Mouse (Mus musculus) hindbrain, postnatal 0 days (tissue): Measurements from ENCODE around the gene Cdc6. TPM values are rescaled to one million over a fixed set of nuclear protein-coding genes. Genes with fewer than 3 reads are reported as not detected.

Experiments used
- ATAC-seq: fragments of 200-750 bp; cut with Nextera tagmentation; 2 replicates; pipeline ENCODE4 v1.8.0; 2017; ENCODE audit warnings: mild to moderate bottlenecking, moderate TSS enrichment, moderate library complexity
- DNase-seq: peaks from one replicate; pipeline ENCODE4 v3.0.0-alpha.2; 2015; ENCODE audit warnings: low spot score
- H3K27ac ChIP-seq: fragments of 300-500 bp; sonication (generic); 2 replicates; pipeline ENCODE4 v1.5.1; 2014; ENCODE audit warnings: mild to moderate bottlenecking
- H3K27me3 ChIP-seq: fragments of 300-500 bp; sonication (generic); 2 replicates; pipeline ENCODE4 v1.6.1; 2014; ENCODE audit warnings: low read length, mixed read lengths; ENCODE audit not compliant: insufficient read depth
- H3K36me3 ChIP-seq: fragments of 300-500 bp; sonication (generic); 2 replicates; pipeline ENCODE4 v1.6.1; 2014; ENCODE audit warnings: low read length, mixed read lengths; ENCODE audit not compliant: insufficient read depth
- H3K4me1 ChIP-seq: fragments of 300-500 bp; sonication (generic); 2 replicates; pipeline ENCODE4 v1.6.1; 2014; ENCODE audit warnings: antibody characterized with exemption, low read length, mixed read lengths; ENCODE audit not compliant: insufficient read depth
- H3K4me2 ChIP-seq: fragments of 300-500 bp; sonication (generic); 2 replicates; pipeline ENCODE4 v1.6.1; 2014; ENCODE audit warnings: low read depth, mild to moderate bottlenecking, low read length, moderate library complexity, mixed read lengths
- H3K4me3 ChIP-seq: fragments of 300-500 bp; sonication (generic); 2 replicates; pipeline ENCODE4 v1.5.1; 2014; ENCODE audit warnings: low read length
- H3K9ac ChIP-seq: fragments of 300-500 bp; sonication (generic); replicated peaks from 2 replicates; pipeline ENCODE4 v1.6.1; 2014; ENCODE audit warnings: mild to moderate bottlenecking, low read length, moderate library complexity, mixed read lengths
- H3K9me3 ChIP-seq: fragments of 300-500 bp; sonication (generic); 2 replicates; pipeline ENCODE4 v1.6.1; 2016; ENCODE audit warnings: low read length, mixed read lengths
- CTCF ChIP-seq: IDR thresholded peaks from 2 replicates; pipeline ENCODE4 v1.5.1; 2016; ENCODE audit warnings: antibody characterized with exemption, control low read depth, low read depth
- WGBS: fragments of 180-500 bp; shearing (Covaris S2); extraction: QIAGEN DNeasy Blood & Tissue Kit; methylation state at CpG from one replicate; pipeline ENCODE4 v1.1.7; 2014; 5-methylcytosine and 5-hydroxymethylcytosine counted together
- polyA plus RNA-seq: library from polyadenylated mRNA; unstranded; fragments of >200 nt; fragmentation: Nextera tagmentation; extraction: Ambion mirVana; gene quantifications from 2 replicates; pipeline ENCODE4 v1.2.1, GENCODE M21; 2015
- total RNA-seq: library from RNA; depleted of rRNA; stranded (reverse); fragments of >200 nt; gene quantifications from 2 replicates; pipeline ENCODE4 v1.2.3, GENCODE M21; 2014

The Cdc6 gene
- total and polyA plus RNA-seq, 2 experiments from 2014 or later, result 2.5 to 3.0 TPM

GRCm38 (mm10) chr11:98959437-98960312, 52.1 kb downstream of the Cdc6 start:
- Histone ChIP-seq H3K4me3 (peak overlapping the region; percentile 57), H3K4me1 (peaks cover 32% of the 10 kb centered on the region), H3K9me3 (no peaks in the 10 kb centered on the region), H3K27me3 (no peaks in the 10 kb centered on the region), H3K9ac (peak overlapping the region; percentile 63), H3K27ac (peak overlapping the region; percentile 67), H3K36me3 (no peaks in the 10 kb centered on the region), H3K4me2 (peak overlapping the region; percentile 98)
- ATAC-seq (peak; percentile 21; the same call in 1 of the 2 replicates), DNase-seq (peak; percentile 76)
- 1% methylated on average over 42 of the region's 43 CpGs for WGBS
- TF ChIP-seq CTCF, result no peak

GRCm38 (mm10) chr11:98960313-98960906, 52.8 kb downstream of the Cdc6 start:
- peaks cover 34% of the 10 kb centered on the region for H3K4me1 ChIP-seq
- peak overlapping the region; percentile 98 for H3K4me2 ChIP-seq
- TF ChIP-seq CTCF, result no peak
- peak overlapping the region; percentile 67 for H3K27ac ChIP-seq
- H3K36me3 ChIP-seq, result no peaks in the 10 kb centered on the region
- peak; percentile 13; the same call in 1 of the 2 replicates for ATAC-seq
- H3K9me3 ChIP-seq, result no peaks in the 10 kb centered on the region
- peak overlapping the region; percentile 57 for H3K4me3 ChIP-seq
- under 1% methylated on average over 49 of the region's 53 CpGs for WGBS
- no peaks in the 10 kb centered on the region for H3K27me3 ChIP-seq
- peak; percentile 59 for DNase-seq
- H3K9ac ChIP-seq, result peak overlapping the region; percentile 63

GRCm38 (mm10) chr11:98961051-98961592, 53.5 kb downstream of the Cdc6 start:
- Histone ChIP-seq H3K27ac (no peak overlapping the region), H3K9me3 (no peaks in the 10 kb centered on the region), H3K4me3 (peak overlapping the region; percentile 57), H3K36me3 (no peaks in the 10 kb centered on the region), H3K4me2 (peak overlapping the region; percentile 98), H3K9ac (peak overlapping the region; percentile 63), H3K4me1 (peaks cover 42% of the 10 kb centered on the region), H3K27me3 (no peaks in the 10 kb centered on the region)
- no peak for TF ChIP-seq CTCF
- DNase-seq, result peak; percentile 3
- WGBS, result 12% methylated on average over 18 of the region's 18 CpGs
- ATAC-seq, result no peak

GRCm38 (mm10) chr11:98961766-98962165, 54.2 kb downstream of the Cdc6 start:
- Histone ChIP-seq H3K27me3 (no peaks in the 10 kb centered on the region), H3K4me2 (peak overlapping the region; percentile 98), H3K36me3 (no peaks in the 10 kb centered on the region), H3K4me1 (peaks cover 48% of the 10 kb centered on the region), H3K27ac (no peak overlapping the region), H3K9ac (peak overlapping the region; percentile 26; the same call in 1 of the 2 replicates), H3K4me3 (peak overlapping the region; percentile 57), H3K9me3 (no peaks in the 10 kb centered on the region)
- ATAC-seq (no peak), DNase-seq (no peak)
- 12% methylated on average over 8 of the region's 8 CpGs for WGBS
- TF ChIP-seq CTCF, result no peak

- Histone ChIP-seq H3K36me3 (no peaks in the 10 kb centered on the region), H3K4me3 (peak overlapping the region; percentile 57), H3K27ac (peak overlapping the region; percentile 36), H3K4me2 (peak overlapping the region; percentile 98), H3K27me3 (no peaks in the 10 kb centered on the region), H3K9ac (peak overlapping the region; percentile 13; the same call in 1 of the 2 replicates), H3K9me3 (no peaks in the 10 kb centered on the region), H3K4me1 (peaks cover 55% of the 10 kb centered on the region)
- DNase-seq, result no peak
- 18% methylated on average over 12 of the region's 12 CpGs for WGBS
- ATAC-seq, result no peak
- TF ChIP-seq CTCF, result no peak
Observed at GRCm38 (mm10) chr11:98962421-98963095, 55.0 kb downstream of the Cdc6 start.
